Mouse (Mus musculus): ENCODE data around the gene Antxrl. TPM values are rescaled to one million over a fixed set of nuclear protein-coding genes. Genes with fewer than 3 reads are reported as not detected.

The Antxrl gene
- polyA plus RNA-seq (2015; fragmentation: Nextera tagmentation; extraction: Ambion mirVana) = not detected in 2 replicates

DNA sequence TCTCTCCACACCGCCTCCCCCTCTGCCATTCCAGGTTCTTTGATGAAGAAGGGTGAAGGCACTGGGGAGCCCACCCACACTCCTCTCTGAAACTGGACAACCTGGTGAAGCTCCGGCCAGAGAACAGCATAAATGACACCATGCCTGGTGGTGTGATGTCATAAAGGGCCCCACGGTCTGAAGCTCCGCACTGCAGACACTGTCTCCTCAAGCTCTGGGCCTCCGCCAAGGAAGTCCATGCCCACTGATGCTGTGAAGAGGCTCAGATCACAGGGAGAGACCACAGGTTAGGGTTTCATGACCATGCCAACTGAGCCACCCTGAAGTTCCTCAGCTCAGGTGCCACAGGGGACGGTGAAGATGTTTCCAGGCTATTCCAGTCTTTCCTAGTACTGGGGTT is at the start of gene Antxrl:
Gene Antxrl, plus strand, starts transcription at position 192 of the 400 bp plus-strand sequence.
- WGBS = 90% methylated on average over 6 of the region's 6 CpGs
- no peaks in the 10 kb centered on the region for H3K4me1 ChIP-seq (replicated peaks; ENCODE audit: control insufficient read depth, insufficient read depth, low read length)

DNA sequence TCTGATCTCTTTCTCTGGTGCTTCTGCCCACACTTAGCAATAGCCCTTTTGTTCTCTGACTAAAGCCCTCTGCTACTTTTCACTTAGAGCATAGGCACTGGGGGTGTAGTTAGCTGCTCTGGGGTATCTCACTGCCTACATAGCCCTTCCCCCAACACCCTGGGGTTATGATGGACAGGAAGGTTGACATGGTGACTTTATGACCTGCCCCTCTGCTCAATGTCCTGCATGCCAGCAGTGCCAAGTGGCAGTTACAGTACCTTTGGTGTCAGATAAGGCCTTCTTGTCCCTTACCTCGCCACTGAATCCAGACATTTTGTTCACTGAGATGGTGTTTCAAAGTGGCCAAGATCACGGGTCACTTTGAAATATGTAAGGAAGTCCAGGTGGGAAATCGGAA is 37.4 kb upstream of the Antxrl start, which contains the start of gene Gm30083:
Gene Gm30083, minus strand, starts transcription at position 120 of the 400 bp plus-strand sequence.
- no peaks in the 10 kb centered on the region for H3K27me3 ChIP-seq (replicated peaks; ENCODE audit: control insufficient read depth, insufficient read depth, low read length)
- no peaks in the 10 kb centered on the region for H3K36me3 ChIP-seq (ENCODE audit: control insufficient read depth, insufficient read depth)
- H3K4me3 ChIP-seq (ENCODE audit: low read depth, low read length) = no peak within 1 kb of the TSS
- no peak for TF ChIP-seq CTCF (IDR thresholded peaks at IDR 0.05; ENCODE audit: low read depth)
- no peak within 1 kb of the TSS for H3K27ac ChIP-seq (ENCODE audit: low read depth, low read length)
- H3K4me1 ChIP-seq (replicated peaks; ENCODE audit: control insufficient read depth, insufficient read depth, low read length) = no peaks in the 10 kb centered on the region
- H3K9me3 ChIP-seq (ENCODE audit: control insufficient read depth) = no peaks in the 10 kb centered on the region
- H3K9ac ChIP-seq (ENCODE audit: low read depth, low read length) = no peak within 1 kb of the TSS
- WGBS = 84% methylated on average over 3 of the region's 3 CpGs
- ATAC-seq = no peak
- H3K4me2 ChIP-seq (replicated peaks; ENCODE audit: low read depth) = no peak within 1 kb of the TSS

More for the DNA sequence above, at the start of gene Antxrl:
- H3K9ac ChIP-seq (ENCODE audit: low read depth, low read length) = no peak within 1 kb of the TSS
- H3K9me3 ChIP-seq (ENCODE audit: control insufficient read depth) = no peaks in the 10 kb centered on the region
- TF ChIP-seq CTCF (IDR thresholded peaks at IDR 0.05; ENCODE audit: low read depth) = no peak
- ATAC-seq = no peak
- no peak within 1 kb of the TSS for H3K4me3 ChIP-seq (ENCODE audit: low read depth, low read length)
- no peaks in the 10 kb centered on the region for H3K27me3 ChIP-seq (replicated peaks; ENCODE audit: control insufficient read depth, insufficient read depth, low read length)
- H3K4me2 ChIP-seq (replicated peaks; ENCODE audit: low read depth) = no peak within 1 kb of the TSS
- no peak within 1 kb of the TSS for H3K27ac ChIP-seq (ENCODE audit: low read depth, low read length)
- no peaks in the 10 kb centered on the region for H3K36me3 ChIP-seq (ENCODE audit: control insufficient read depth, insufficient read depth)

DNA sequence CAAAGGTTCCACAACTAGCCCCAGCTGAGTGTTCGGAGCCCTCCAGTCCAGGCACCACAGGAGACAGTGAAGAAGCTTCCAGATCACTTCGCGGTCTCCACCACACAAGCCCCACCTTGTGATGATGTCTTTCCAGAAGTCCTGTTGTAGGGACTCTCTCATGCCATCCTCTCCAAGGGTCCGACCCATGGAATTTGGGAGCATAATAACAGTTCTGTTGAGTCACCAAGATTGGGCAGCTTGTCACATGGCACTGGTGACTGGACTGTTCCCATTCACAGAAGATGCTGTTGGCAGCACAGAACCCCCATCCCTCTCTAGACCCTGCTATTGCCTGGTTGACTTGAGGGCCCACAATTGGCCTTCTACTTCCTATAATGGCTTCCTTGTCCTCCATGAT is 36.1 kb upstream of the Antxrl start, which contains the start of gene Gm5460:
Gene Gm5460, plus strand, starts transcription at position 378 of the 400 bp plus-strand sequence.
- ATAC-seq = no peak
- TF ChIP-seq CTCF (IDR thresholded peaks at IDR 0.05; ENCODE audit: low read depth) = no peak
- Histone ChIP-seq H3K4me3 (ENCODE audit: low read depth, low read length) (no peak within 1 kb of the TSS), H3K27me3 (replicated peaks; ENCODE audit: control insufficient read depth, insufficient read depth, low read length) (no peaks in the 10 kb centered on the region), H3K4me2 (replicated peaks; ENCODE audit: low read depth) (no peak within 1 kb of the TSS), H3K27ac (ENCODE audit: low read depth, low read length) (no peak within 1 kb of the TSS), H3K4me1 (replicated peaks; ENCODE audit: control insufficient read depth, insufficient read depth, low read length) (no peaks in the 10 kb centered on the region), H3K9ac (ENCODE audit: low read depth, low read length) (no peak within 1 kb of the TSS), H3K9me3 (ENCODE audit: control insufficient read depth) (no peaks in the 10 kb centered on the region), H3K36me3 (ENCODE audit: control insufficient read depth, insufficient read depth) (no peaks in the 10 kb centered on the region)
- WGBS = 95% methylated on average over 4 of the region's 4 CpGs

DNA sequence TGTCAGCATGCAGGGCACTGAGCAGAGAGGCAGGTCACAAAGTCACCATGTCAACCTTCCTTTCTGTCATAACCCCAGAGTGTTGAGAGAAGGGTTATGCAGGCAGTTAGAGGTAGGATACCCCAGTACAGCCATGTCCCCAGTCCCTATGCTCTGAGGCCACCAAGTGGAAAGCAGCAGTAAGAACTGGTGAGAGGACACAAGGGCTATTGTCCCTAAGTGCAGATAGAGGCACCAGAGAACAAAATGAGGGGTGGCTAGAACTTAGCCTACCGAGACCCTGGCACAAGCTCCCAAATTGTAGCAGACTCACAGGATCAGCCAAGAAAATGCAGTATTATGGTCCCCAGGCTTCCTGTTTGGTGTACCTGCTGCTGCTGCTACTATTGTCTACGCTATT is 35.6 kb upstream of the Antxrl start:
- Histone ChIP-seq H3K9ac (ENCODE audit: low read depth, low read length) (no peak overlapping the region), H3K9me3 (ENCODE audit: control insufficient read depth) (no peaks in the 10 kb centered on the region), H3K36me3 (ENCODE audit: control insufficient read depth, insufficient read depth) (no peaks in the 10 kb centered on the region), H3K27ac (ENCODE audit: low read depth, low read length) (no peak overlapping the region), H3K4me1 (replicated peaks; ENCODE audit: control insufficient read depth, insufficient read depth, low read length) (no peaks in the 10 kb centered on the region), H3K4me3 (ENCODE audit: low read depth, low read length) (no peak overlapping the region), H3K27me3 (replicated peaks; ENCODE audit: control insufficient read depth, insufficient read depth, low read length) (no peaks in the 10 kb centered on the region), H3K4me2 (replicated peaks; ENCODE audit: low read depth) (no peak overlapping the region)
- WGBS = 85% methylated on average over 2 of the region's 2 CpGs
- no peak for ATAC-seq
- TF ChIP-seq CTCF (IDR thresholded peaks at IDR 0.05; ENCODE audit: low read depth) = no peak

DNA sequence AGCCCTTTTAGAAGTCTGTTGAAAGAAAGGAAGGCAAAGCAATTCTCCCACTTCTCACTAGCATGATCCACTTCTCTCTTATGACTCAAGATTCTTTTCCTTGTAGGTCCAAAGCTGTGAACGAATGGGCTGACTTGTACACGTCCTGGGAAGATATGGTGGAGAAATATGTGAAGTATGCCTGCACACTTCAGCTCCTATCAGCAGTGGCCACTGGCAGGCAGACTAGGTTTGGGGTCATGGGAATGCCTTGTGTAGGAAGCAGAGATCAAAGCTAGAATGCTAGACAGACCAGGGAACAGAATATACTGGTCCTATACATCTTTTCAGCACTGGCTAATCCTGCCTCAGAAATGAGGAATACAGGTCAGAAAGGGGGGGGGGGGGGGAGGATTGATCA is 25.8 kb upstream of the Antxrl start:
- Histone ChIP-seq H3K4me1 (replicated peaks; ENCODE audit: control insufficient read depth, insufficient read depth, low read length) (no peaks in the 10 kb centered on the region), H3K4me3 (ENCODE audit: low read depth, low read length) (no peak overlapping the region), H3K27ac (ENCODE audit: low read depth, low read length) (no peak overlapping the region), H3K9me3 (ENCODE audit: control insufficient read depth) (no peaks in the 10 kb centered on the region), H3K9ac (ENCODE audit: low read depth, low read length) (no peak overlapping the region), H3K27me3 (replicated peaks; ENCODE audit: control insufficient read depth, insufficient read depth, low read length) (no peaks in the 10 kb centered on the region), H3K36me3 (ENCODE audit: control insufficient read depth, insufficient read depth) (no peaks in the 10 kb centered on the region), H3K4me2 (replicated peaks; ENCODE audit: low read depth) (no peak overlapping the region)
- no peak for ATAC-seq
- WGBS = 45% methylated on average over 2 of the region's 2 CpGs
- TF ChIP-seq CTCF (IDR thresholded peaks at IDR 0.05; ENCODE audit: low read depth) = no peak

DNA sequence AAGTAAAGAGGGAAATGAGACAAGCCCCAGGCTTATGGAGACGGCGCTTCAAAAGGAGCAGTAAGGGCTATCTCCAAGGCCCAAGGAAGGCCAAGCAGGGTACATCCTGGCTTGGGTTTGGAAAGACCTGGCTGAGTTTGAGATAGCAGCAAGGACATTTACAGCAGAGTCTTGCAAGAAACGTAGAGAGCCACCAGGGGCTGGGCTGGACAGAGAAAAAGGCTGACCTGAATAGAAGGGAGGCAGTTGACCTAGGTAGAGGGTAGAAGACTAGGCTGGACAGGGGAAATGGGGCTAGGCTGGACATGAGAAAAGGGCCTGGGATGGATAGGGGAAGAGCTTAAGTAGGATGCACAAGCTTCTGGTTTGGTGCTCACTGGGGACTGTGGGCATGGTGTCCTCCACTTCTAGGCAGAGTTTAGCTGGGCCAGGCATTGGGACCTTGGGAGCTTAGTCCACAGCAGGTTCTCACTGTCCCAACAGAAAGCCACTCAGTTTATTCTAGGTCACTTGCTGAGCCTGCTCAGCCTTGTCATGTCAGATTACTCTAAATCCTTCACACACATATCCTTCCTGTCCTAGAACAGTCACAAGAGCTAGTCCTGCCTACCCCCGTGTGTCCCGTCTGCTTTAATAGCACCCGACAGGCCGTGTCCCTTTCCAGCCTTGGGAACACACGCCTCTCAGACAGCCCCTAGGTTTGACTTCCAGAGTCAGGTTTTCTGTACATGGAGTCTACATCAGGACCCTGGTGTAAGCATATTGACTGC is 18.5 kb upstream of the Antxrl start:
- H3K4me1 ChIP-seq (replicated peaks; ENCODE audit: control insufficient read depth, insufficient read depth, low read length) = no peaks in the 10 kb centered on the region
- no peak for ATAC-seq
- H3K36me3 ChIP-seq (ENCODE audit: control insufficient read depth, insufficient read depth) = no peaks in the 10 kb centered on the region
- no peaks in the 10 kb centered on the region for H3K27me3 ChIP-seq (replicated peaks; ENCODE audit: control insufficient read depth, insufficient read depth, low read length)
- WGBS = 85% methylated on average over 8 of the region's 8 CpGs
- no peak overlapping the region for H3K9ac ChIP-seq (ENCODE audit: low read depth, low read length)
- H3K4me2 ChIP-seq (replicated peaks; ENCODE audit: low read depth) = no peak overlapping the region
- H3K4me3 ChIP-seq (ENCODE audit: low read depth, low read length) = no peak overlapping the region
- H3K9me3 ChIP-seq (ENCODE audit: control insufficient read depth) = no peaks in the 10 kb centered on the region
- no peak for TF ChIP-seq CTCF (IDR thresholded peaks at IDR 0.05; ENCODE audit: low read depth)
- H3K27ac ChIP-seq (ENCODE audit: low read depth, low read length) = no peak overlapping the region
